ENCODE assay signal across 12 mouse cellular contexts in genomic region chr13:37802246-37803003, GRCm38 (mm10). TPM values are rescaled to one million over a fixed set of nuclear protein-coding genes. Genes with fewer than 3 reads are reported as not detected.
DNase-seq lines count a peak whose midpoint lies in the region; ATAC-seq lines count a peak whose summit lies in the region.
"Had no signal": no experiment of that assay in that cellular context is flagged by ENCODE, and none has a peak within 500 bp of the region (broad histone marks: within the 10 kb centered on the region; RNA-seq: fewer than 3 reads in every experiment).

No protein-coding gene starts in this region.

- H3K27me3 ChIP-seq in megakaryocyte, embryonic 14.5 days (replicated peaks): no peaks in the 10 kb centered on the region
- no peaks in the 10 kb centered on the region for H3K27me3 ChIP-seq in midbrain, embryonic 11.5 days (ENCODE audit: control insufficient read depth, insufficient read depth, low read length)

- H3K36me3 ChIP-seq in megakaryocyte, embryonic 14.5 days (replicated peaks; ENCODE audit: low read length): peaks cover 31% of the 10 kb centered on the region
- no peaks in the 10 kb centered on the region for H3K36me3 ChIP-seq in midbrain, embryonic 11.5 days (ENCODE audit: control insufficient read depth, insufficient read depth, low read length)

- no peak overlapping the region for H3K27ac ChIP-seq in midbrain, embryonic 11.5 days (ENCODE audit: low read depth, low read length)

- H3K9me3 ChIP-seq in megakaryocyte, embryonic 14.5 days: no peaks in the 10 kb centered on the region
- H3K9me3 ChIP-seq in midbrain, embryonic 11.5 days (ENCODE audit: control insufficient read depth, low read length): no peaks in the 10 kb centered on the region

- no peak for ATAC-seq in megakaryocyte, adult 5-6 weeks (ENCODE audit: poor library complexity, severe bottlenecking)
- ATAC-seq in midbrain, embryonic 11.5 days (ENCODE audit: low FRiP score): no peak
- ATAC-seq in megakaryocyte-erythroid progenitor cell, adult 5-6 weeks (replicated peaks; ENCODE audit: low FRiP score, low TSS enrichment, poor library complexity, severe bottlenecking): no peak

- H3K4me2 ChIP-seq in midbrain, embryonic 11.5 days: no peak overlapping the region; the same call in 1 of the 2 replicates

- peak overlapping the region; percentile 69 for H3K4me3 ChIP-seq in megakaryocyte, embryonic 14.5 days (replicated peaks)
- H3K4me3 ChIP-seq in midbrain, embryonic 11.5 days (ENCODE audit: low read depth, low read length): no peak overlapping the region
- H3K4me3 ChIP-seq: myocyte had no signal

- 10% methylated on average over 6 of the region's 6 CpGs for WGBS in midbrain, embryonic 11.5 days

- no peak overlapping the region for H3K9ac ChIP-seq in midbrain, embryonic 11.5 days (ENCODE audit: low read length)

- peaks cover 42% of the 10 kb centered on the region for H3K4me1 ChIP-seq in megakaryocyte, embryonic 14.5 days
- H3K4me1 ChIP-seq in midbrain, embryonic 11.5 days (ENCODE audit: control insufficient read depth, insufficient read depth, low read length): peaks cover 8% of the 10 kb centered on the region

- DNase-seq in embryo, embryonic 11 days: peak; percentile 23
- no peak for DNase-seq in embryo, embryonic 10 days (ENCODE audit: low spot score)
- peak; percentile 89 for DNase-seq in midbrain, embryonic 11.5 days (ENCODE audit: low spot score, missing footprints)
- no peak for DNase-seq in gastrocnemius, adult 8-10 months (ENCODE audit: low spot score in 2 of 2)
- DNase-seq in B cell, adult 2 months: no peak
- DNase-seq: cerebellum, adult 11-12 months; left cerebral cortex, postnatal 4 days; right cerebral cortex, postnatal 25 days had no signal

RNA-seq across cellular contexts. Expression of gene Rreb1, which starts 24.2 kb away (rescaled TPM):
- polyA plus RNA-seq in megakaryocyte, embryonic 14.5 days (2012; ENCODE audit: insufficient read depth, low replicate concordance): 20.6 and 23.3 TPM in 2 replicates
- 27.0 and 33.7 TPM in 2 replicates for total RNA-seq in megakaryocyte, adult 5-6 weeks (2015)
- total RNA-seq in megakaryocyte, adult 5-6 weeks (2017): 10.0 and 12.7 TPM in 2 replicates
- polyA plus RNA-seq in midbrain, embryonic 11.5 days (2014; fragmentation: Nextera tagmentation; extraction: Ambion mirVana): 3.4 and 5.5 TPM in 2 replicates
- total RNA-seq in megakaryocyte-erythroid progenitor cell, adult 5-6 weeks (2014; fragmentation: Nextera tagmentation): 94.3 and 100 TPM in 2 replicates
- total RNA-seq in megakaryocyte-erythroid progenitor cell, adult 5-6 weeks (2017): 25.3 and 43.6 TPM in 2 replicates
- total RNA-seq in gastrocnemius, adult 8-10 months (2022): 10 to 100 TPM; 21.4 to 34.5 (median 25.8) TPM

Comparison
In these comparisons a context has a peak if more than half of its experiments do, and no peak if none do; other contexts are left out.
1. DNase-seq: peak in embryo, embryonic 11 days (single experiment) and midbrain, embryonic 11.5 days (single experiment); none in embryo, embryonic 10 days (single experiment), gastrocnemius, adult 8-10 months (0 of 2) and B cell, adult 2 months (0 of 2).